In genomic region chr12:100476351-100476750, GRCm38 (mm10) we compare ENCODE assay signal across 24 mouse cellular contexts.
"Had no signal": no experiment of that assay in that cellular context is flagged by ENCODE, and none has a peak within 500 bp of the region (broad histone marks: within the 10 kb centered on the region; RNA-seq: fewer than 3 reads in every experiment).

No protein-coding gene starts in this region.

- H3K4me3 ChIP-seq: limb, embryonic 10.5 days; limb, embryonic 13.5 days; liver, embryonic 12.5 days; liver, embryonic 15.5 days; lung, embryonic 15.5 days; midbrain, embryonic 10.5 days; neural tube, embryonic 12.5 days; neural tube, embryonic 15.5 days; stomach, embryonic 15.5 days had no signal

- H3K36me3 ChIP-seq: liver, embryonic 12.5 days; liver, embryonic 15.5 days; lung, embryonic 15.5 days; midbrain, embryonic 10.5 days; neural tube, embryonic 12.5 days; neural tube, embryonic 15.5 days; stomach, embryonic 15.5 days had no signal

- H3K4me2 ChIP-seq: limb, embryonic 13.5 days; liver, embryonic 12.5 days; liver, embryonic 15.5 days; lung, embryonic 15.5 days; neural tube, embryonic 12.5 days; neural tube, embryonic 15.5 days; stomach, embryonic 15.5 days had no signal

- H3K27me3 ChIP-seq: limb, embryonic 13.5 days; liver, embryonic 12.5 days; liver, embryonic 15.5 days; lung, embryonic 15.5 days; megakaryocyte, embryonic 14.5 days; neural tube, embryonic 12.5 days; neural tube, embryonic 15.5 days; stomach, embryonic 15.5 days had no signal

- H3K9ac ChIP-seq: limb, embryonic 13.5 days; liver, embryonic 12.5 days; liver, embryonic 15.5 days; lung, embryonic 15.5 days; neural tube, embryonic 12.5 days; neural tube, embryonic 15.5 days; stomach, embryonic 15.5 days had no signal

- H3K4me1 ChIP-seq: limb, embryonic 13.5 days; midbrain, embryonic 10.5 days; neural tube, embryonic 12.5 days; neural tube, embryonic 15.5 days; stomach, embryonic 15.5 days had no signal

- DNase-seq: kidney, adult 9 months; kidney, postnatal 14 days; kidney, postnatal 4 days; layer of hippocampus, postnatal 36 days; liver; lung, adult 18-20 months; lung, postnatal 10 days; lung, postnatal 36 days; midbrain, embryonic 14.5 days; right cerebral cortex, postnatal 25 days; spleen, adult 18-20 months; thymus, adult 2 months; thymus, postnatal 14 days; thymus, postnatal 4 days had no signal

- H3K27ac ChIP-seq: limb, embryonic 13.5 days; liver, embryonic 12.5 days; liver, embryonic 15.5 days; lung, embryonic 15.5 days; midbrain, embryonic 10.5 days; neural tube, embryonic 12.5 days; neural tube, embryonic 15.5 days; stomach, embryonic 15.5 days had no signal

- H3K9me3 ChIP-seq: limb, embryonic 10.5 days; limb, embryonic 13.5 days; liver, embryonic 12.5 days; liver, embryonic 15.5 days; lung, embryonic 15.5 days; megakaryocyte, embryonic 14.5 days; midbrain, embryonic 10.5 days; neural tube, embryonic 12.5 days; neural tube, embryonic 15.5 days; stomach, embryonic 15.5 days had no signal

- ATAC-seq: liver, embryonic 12.5 days had no signal
